Mouse (Mus musculus) intestine, embryonic 16.5 days (tissue): ENCODE data around the gene Gm9821. TPM values are rescaled to one million over a fixed set of nuclear protein-coding genes. Genes with fewer than 3 reads are reported as not detected.

Experiments used
- ATAC-seq: fragments of 200-750 bp; cut with Nextera tagmentation; 2 replicates; pipeline ENCODE4 v1.8.0; 2017; ENCODE audit warnings: moderate TSS enrichment, moderate library complexity
- H3K27ac ChIP-seq: fragments of 300-500 bp; sonication (generic); 2 replicates; pipeline ENCODE4 v1.5.1; 2014; ENCODE audit warnings: mild to moderate bottlenecking, low read length
- H3K27me3 ChIP-seq: fragments of 300-500 bp; sonication (generic); replicated peaks from 2 replicates; pipeline ENCODE4 v1.6.1; 2014; ENCODE audit warnings: low read length, control low read depth, mixed read lengths; ENCODE audit not compliant: control insufficient read depth, insufficient read depth
- H3K36me3 ChIP-seq: fragments of 300-500 bp; sonication (generic); 2 replicates; pipeline ENCODE4 v1.6.1; 2014; ENCODE audit warnings: low read length, control low read depth; ENCODE audit not compliant: control insufficient read depth, insufficient read depth
- H3K4me1 ChIP-seq: fragments of 300-500 bp; sonication (generic); 2 replicates; pipeline ENCODE4 v1.6.1; 2014; ENCODE audit warnings: low read length, control low read depth, mixed read lengths; ENCODE audit not compliant: control insufficient read depth, insufficient read depth
- H3K4me2 ChIP-seq: fragments of 300-500 bp; sonication (generic); 2 replicates; pipeline ENCODE4 v1.6.1; 2014; ENCODE audit warnings: low read depth, low read length, control low read depth
- H3K4me3 ChIP-seq: fragments of 300-500 bp; sonication (generic); 2 replicates; pipeline ENCODE4 v1.5.1; 2014; ENCODE audit warnings: mild to moderate bottlenecking, low read length
- H3K9ac ChIP-seq: fragments of 300-500 bp; sonication (generic); 2 replicates; pipeline ENCODE4 v1.6.1; 2014; ENCODE audit warnings: low read depth, low read length
- H3K9me3 ChIP-seq: fragments of 300-500 bp; sonication (generic); 2 replicates; pipeline ENCODE4 v1.6.1; 2016; ENCODE audit warnings: low read length, control low read depth; ENCODE audit not compliant: control insufficient read depth
- WGBS: fragments of 180-500 bp; shearing (Covaris S2); extraction: QIAGEN DNeasy Blood & Tissue Kit; methylation state at CpG from one replicate; pipeline ENCODE4 v1.1.7; 2014; 5-methylcytosine and 5-hydroxymethylcytosine counted together
- polyA plus RNA-seq: library from polyadenylated mRNA; unstranded; fragments of >200 nt; fragmentation: Nextera tagmentation; extraction: Ambion mirVana; gene quantifications from 2 replicates; pipeline ENCODE4 v1.2.1, GENCODE M21; 2015

Gm9821 gene
- polyA plus RNA-seq, 1 experiment from 2014 or later = 0.28 TPM

DNA sequence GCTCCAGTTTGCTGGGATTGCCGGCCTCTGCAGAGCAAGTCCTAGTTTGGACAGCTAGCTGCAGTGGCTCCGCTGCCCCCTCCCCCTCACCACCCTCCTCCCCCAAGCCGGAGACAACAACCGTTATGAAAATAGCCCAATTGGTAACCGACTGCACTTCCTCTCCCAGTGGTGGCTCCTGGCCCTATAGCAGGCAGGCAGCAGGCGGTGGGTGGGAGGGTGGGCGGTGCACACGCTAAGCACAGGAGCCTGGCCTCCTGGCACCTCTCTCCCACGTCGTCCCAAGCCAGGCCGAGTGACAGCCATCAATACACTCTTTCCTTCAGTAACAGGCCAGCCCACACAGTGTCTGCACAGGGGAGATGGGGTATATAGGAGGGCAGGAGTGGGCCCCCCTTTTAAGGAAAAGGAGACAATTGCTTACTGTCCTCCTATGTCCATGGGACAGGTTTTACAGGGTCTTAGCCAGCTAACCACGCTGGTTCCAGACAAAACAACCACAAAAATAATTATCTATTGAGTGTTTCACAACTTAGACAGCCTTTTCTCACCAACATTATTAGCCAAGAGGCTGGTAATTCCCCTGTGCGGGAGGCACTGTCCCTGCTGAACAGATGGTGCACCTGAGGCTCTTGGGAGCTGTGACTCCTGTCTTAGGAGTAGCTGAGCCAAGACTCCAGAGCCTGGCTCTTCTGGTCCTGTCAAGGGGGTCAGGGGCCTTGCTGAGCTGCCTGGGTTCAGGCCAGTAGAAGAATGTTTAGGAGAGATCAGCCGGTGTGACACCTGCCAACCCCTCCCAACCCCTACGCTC is 5.0 kb downstream of the Gm9821 start:
- no peaks in the 10 kb centered on the region for H3K27me3 ChIP-seq
- ATAC-seq = peak; percentile 41
- 16% methylated on average over 15 of the region's 15 CpGs for WGBS
- no peaks in the 10 kb centered on the region for H3K9me3 ChIP-seq
- H3K4me1 ChIP-seq = peaks cover 70% of the 10 kb centered on the region
- H3K36me3 ChIP-seq = no peaks in the 10 kb centered on the region
- H3K4me3 ChIP-seq = peak overlapping the region; percentile 19; the same call in 1 of the 2 replicates
- H3K9ac ChIP-seq = peak overlapping the region; percentile 61
- peak overlapping the region; percentile 39 for H3K4me2 ChIP-seq
- H3K27ac ChIP-seq = peak overlapping the region; percentile 80

DNA sequence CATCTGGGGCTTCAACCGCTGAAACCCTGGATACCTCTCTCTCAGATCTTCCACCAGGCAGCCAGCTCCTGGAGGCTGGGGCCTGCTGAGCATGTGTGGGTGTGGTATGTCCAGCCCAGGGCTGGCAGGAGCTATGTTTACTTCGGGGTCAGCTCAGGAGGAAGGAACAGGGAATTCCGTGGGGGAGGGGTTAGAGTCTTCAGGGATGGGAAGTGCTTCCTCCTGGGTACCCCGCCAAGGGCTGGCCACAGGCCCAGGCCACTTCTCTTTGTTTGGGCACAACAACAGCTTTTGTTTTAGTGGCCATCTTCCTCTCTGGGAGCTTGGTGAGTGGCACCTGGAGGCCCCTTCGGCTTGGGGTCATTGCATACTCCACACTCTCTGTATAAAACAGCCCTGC is 8.3 kb downstream of the Gm9821 start:
- H3K27ac ChIP-seq = peak overlapping the region; percentile 40
- no peaks in the 10 kb centered on the region for H3K36me3 ChIP-seq
- no peaks in the 10 kb centered on the region for H3K27me3 ChIP-seq
- WGBS = 7% methylated on average over 5 of the region's 5 CpGs
- H3K4me1 ChIP-seq = peaks cover 68% of the 10 kb centered on the region
- H3K9ac ChIP-seq = peak overlapping the region; percentile 43
- H3K9me3 ChIP-seq = no peaks in the 10 kb centered on the region
- H3K4me3 ChIP-seq = no peak overlapping the region
- peak; percentile 36 for ATAC-seq
- H3K4me2 ChIP-seq = 0 out of 2 replicates have a peak overlapping the region, but pooled peaks have one; percentile 11

DNA sequence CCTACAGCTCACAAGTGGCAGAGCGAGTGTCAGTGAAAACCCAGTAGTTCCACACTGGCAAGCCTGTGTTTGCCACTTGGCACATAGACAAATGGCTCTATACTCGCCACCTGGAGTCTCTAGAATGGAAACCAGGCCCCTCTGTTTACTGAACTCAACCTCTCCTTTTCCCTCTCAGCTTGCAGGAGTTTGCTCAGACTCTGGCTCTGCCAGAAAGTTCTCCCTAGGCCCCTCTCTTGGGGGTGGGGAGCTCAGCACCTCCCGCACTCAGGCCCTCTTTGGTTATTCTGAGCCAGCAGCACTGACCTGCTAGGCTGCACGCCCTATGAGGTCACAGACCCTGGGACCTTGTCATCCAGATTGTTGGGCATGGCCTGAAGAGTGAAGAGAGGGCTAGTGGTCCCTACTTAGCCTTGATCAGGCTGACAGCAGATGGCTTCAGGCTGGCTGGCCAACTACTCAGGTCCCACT is 9.7 kb downstream of the Gm9821 start:
- Histone ChIP-seq H3K4me2 (no peak overlapping the region), H3K27ac (peak overlapping the region; percentile 14; the same call in 1 of the 2 replicates), H3K9ac (no peak overlapping the region), H3K27me3 (no peaks in the 10 kb centered on the region), H3K4me1 (peaks cover 68% of the 10 kb centered on the region), H3K36me3 (no peaks in the 10 kb centered on the region), H3K4me3 (no peak overlapping the region), H3K9me3 (no peaks in the 10 kb centered on the region)
- 73% methylated on average over 4 of the region's 4 CpGs for WGBS
- ATAC-seq = no peak

DNA sequence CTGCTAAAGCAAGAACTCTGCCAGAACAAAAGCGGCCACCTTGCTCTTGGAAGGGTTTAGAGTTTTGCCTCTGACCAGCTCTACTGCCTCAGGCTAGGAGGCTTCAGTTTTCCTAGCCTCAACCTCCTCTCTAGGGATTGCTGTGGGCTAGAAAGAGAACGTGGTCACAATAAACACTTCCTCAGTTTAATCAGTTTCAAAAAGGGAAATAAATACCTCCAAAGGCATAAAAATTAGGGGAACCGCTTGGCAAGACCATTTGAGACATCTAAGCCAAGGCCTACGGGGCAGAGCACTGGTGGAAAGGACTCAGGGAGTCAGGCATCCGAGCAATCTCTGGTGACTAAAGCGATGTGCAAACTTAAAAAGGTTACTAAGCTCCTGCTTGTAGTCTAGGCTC is 10.4 kb downstream of the Gm9821 start:
- no peak for ATAC-seq
- Histone ChIP-seq H3K4me2 (no peak overlapping the region), H3K9me3 (no peaks in the 10 kb centered on the region), H3K36me3 (no peaks in the 10 kb centered on the region), H3K27me3 (no peaks in the 10 kb centered on the region), H3K27ac (0 out of 2 replicates have a peak overlapping the region, but pooled peaks have one; percentile 10), H3K9ac (no peak overlapping the region), H3K4me1 (peaks cover 70% of the 10 kb centered on the region), H3K4me3 (no peak overlapping the region)
- 79% methylated on average over 6 of the region's 6 CpGs for WGBS

DNA sequence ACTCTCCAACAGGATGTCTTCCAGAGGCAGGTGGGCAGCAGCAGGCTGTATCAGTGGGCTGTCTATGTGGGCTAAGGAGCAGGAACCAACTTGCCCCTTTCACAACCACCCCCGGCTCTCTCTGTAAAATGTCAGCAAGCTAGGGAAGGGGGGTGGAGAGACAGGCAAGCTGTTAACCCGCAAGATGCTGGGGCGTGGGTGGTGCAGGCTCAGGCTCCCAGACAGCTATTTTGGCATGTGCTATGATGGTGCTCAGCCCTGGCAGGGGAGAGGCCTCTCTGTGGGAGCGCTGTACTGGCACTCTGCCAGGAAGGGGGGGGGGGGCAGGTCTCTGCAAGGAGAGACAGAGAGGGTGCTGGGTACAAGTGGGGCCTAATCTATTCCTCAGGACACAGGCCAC is 11.6 kb downstream of the Gm9821 start:
- Histone ChIP-seq H3K9ac (0 out of 2 replicates have a peak overlapping the region, but pooled peaks have one; percentile 0), H3K4me3 (no peak overlapping the region), H3K9me3 (no peaks in the 10 kb centered on the region), H3K4me2 (no peak overlapping the region; the same call in 1 of the 2 replicates), H3K27ac (no peak overlapping the region; the same call in none of the 2 replicates), H3K36me3 (no peaks in the 10 kb centered on the region), H3K4me1 (peaks cover 81% of the 10 kb centered on the region), H3K27me3 (no peaks in the 10 kb centered on the region)
- ATAC-seq = peak; percentile 14; the same call in 1 of the 2 replicates
- 23% methylated on average over 4 of the region's 4 CpGs for WGBS

DNA sequence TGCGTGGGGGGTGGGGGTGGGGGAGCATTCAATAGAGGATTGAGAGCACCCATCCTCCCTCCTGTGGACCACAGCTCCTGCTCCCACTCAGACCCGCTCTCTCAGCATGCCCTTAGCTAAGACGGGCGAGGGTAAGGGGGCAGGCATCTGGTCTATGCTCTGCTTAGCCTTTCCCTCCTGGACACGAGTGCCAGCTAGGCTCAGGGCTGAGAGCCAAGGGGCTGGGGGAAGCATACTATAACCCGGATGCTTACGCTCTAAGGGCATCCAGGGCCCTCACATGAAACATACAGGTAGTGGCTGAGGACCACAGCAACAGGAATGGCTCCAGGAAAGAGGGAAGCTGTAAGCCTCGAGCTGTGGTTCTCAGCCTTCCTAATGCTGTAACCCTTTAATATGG is 12.5 kb downstream of the Gm9821 start:
- no peaks in the 10 kb centered on the region for H3K27me3 ChIP-seq
- no peak overlapping the region for H3K4me2 ChIP-seq
- 0 out of 2 replicates have a peak overlapping the region, but pooled peaks have one; percentile 0 for H3K9ac ChIP-seq
- ATAC-seq = no peak
- H3K9me3 ChIP-seq = no peaks in the 10 kb centered on the region
- peaks cover 84% of the 10 kb centered on the region for H3K4me1 ChIP-seq
- H3K27ac ChIP-seq = no peak overlapping the region
- WGBS = 78% methylated on average over 8 of the region's 8 CpGs
- no peaks in the 10 kb centered on the region for H3K36me3 ChIP-seq
- H3K4me3 ChIP-seq = no peak overlapping the region

DNA sequence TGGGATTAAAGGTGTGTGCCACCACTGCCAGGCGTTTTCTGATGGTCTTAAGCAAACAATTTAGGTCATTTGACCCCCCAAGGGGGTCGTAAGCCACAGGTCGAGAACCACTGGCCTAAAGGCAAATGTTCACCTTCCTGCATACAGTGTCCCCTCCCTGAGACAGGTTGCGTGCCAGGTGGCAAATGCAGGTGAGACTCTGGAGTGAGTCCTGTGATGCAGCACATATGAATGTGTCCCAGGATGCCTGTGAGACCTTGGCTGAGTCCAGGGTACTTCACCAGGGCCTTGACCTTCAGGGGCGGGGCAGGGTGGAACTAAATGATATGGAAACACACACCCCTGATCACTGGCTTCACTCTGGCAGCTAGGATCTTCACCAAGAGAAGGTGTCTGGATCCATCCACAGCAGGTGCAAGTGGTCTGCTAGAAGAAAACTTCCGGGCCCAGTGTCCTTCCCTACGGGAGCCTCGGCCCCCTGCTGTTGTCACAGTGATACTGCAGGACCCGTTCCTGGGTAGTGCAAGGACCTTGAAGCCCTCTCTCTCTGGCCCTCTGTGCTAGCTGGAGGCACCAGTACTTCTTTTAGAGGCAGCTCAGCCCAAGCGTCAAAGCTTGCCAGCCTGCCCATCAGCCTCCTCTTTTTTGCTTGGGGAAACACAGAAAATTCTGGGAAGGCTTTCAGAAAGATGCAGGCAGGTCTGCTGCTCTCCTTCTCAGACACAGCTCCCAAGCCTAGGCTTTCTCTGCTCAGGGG is 13.4 kb downstream of the Gm9821 start:
- H3K4me1 ChIP-seq = peaks cover 80% of the 10 kb centered on the region
- 0 out of 2 replicates have a peak overlapping the region, but pooled peaks have one; percentile 10 for H3K9ac ChIP-seq
- no peaks in the 10 kb centered on the region for H3K36me3 ChIP-seq
- H3K9me3 ChIP-seq = no peaks in the 10 kb centered on the region
- no peaks in the 10 kb centered on the region for H3K27me3 ChIP-seq
- ATAC-seq = no peak
- H3K4me3 ChIP-seq = no peak overlapping the region
- WGBS = 43% methylated on average over 10 of the region's 10 CpGs
- no peak overlapping the region for H3K4me2 ChIP-seq
- no peak overlapping the region for H3K27ac ChIP-seq

DNA sequence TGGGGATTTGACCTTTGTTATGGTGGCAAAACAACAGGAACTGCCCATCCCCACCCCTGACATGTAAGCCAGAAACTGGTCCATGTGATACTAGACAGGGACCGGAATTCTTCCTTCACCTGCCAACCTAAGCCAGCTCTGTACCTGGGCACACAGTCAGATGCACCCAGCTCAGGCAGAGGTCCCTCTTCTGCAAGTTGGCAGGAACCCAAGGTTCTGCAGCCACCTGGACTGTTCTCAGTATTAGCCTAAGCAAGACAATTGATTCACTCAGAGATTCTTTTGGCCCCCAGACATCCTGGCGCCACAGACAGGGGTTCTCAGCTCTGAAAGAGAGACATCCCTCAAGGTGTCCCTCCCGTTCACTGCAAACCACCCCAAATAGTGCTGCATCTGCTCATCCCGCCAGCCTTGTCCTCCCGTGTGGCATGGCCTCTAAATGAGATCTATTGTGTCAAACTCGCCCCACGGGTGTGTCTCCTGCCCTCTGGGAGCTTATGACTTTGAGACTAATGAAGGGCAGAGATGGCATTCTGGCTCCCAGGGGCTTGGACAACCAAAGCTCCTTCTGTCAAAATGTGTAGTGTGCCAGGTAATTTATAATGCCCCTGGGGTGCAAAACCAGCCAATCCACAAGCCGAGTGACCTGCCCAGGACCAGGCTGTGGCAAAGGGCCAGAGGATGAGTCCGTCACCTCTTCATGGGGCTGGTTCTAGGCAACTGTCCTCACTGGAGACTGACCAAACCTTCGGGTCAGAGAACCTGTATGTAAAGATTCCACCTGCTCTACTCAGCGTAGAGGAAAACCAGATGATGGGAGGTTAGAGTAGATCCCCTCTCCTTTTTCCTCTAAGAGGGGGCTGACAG is 14.3 kb downstream of the Gm9821 start:
- Histone ChIP-seq H3K36me3 (no peaks in the 10 kb centered on the region), H3K4me3 (no peak overlapping the region), H3K4me2 (peak overlapping the region; percentile 30), H3K27ac (peak overlapping the region; percentile 14; the same call in 1 of the 2 replicates), H3K4me1 (peaks cover 75% of the 10 kb centered on the region), H3K27me3 (no peaks in the 10 kb centered on the region), H3K9ac (0 out of 2 replicates have a peak overlapping the region, but pooled peaks have one; percentile 61), H3K9me3 (no peaks in the 10 kb centered on the region)
- WGBS = 70% methylated on average over 11 of the region's 11 CpGs
- no peak for ATAC-seq
